8 mouse cellular contexts compared by ENCODE assay signal in the genomic region with DNA sequence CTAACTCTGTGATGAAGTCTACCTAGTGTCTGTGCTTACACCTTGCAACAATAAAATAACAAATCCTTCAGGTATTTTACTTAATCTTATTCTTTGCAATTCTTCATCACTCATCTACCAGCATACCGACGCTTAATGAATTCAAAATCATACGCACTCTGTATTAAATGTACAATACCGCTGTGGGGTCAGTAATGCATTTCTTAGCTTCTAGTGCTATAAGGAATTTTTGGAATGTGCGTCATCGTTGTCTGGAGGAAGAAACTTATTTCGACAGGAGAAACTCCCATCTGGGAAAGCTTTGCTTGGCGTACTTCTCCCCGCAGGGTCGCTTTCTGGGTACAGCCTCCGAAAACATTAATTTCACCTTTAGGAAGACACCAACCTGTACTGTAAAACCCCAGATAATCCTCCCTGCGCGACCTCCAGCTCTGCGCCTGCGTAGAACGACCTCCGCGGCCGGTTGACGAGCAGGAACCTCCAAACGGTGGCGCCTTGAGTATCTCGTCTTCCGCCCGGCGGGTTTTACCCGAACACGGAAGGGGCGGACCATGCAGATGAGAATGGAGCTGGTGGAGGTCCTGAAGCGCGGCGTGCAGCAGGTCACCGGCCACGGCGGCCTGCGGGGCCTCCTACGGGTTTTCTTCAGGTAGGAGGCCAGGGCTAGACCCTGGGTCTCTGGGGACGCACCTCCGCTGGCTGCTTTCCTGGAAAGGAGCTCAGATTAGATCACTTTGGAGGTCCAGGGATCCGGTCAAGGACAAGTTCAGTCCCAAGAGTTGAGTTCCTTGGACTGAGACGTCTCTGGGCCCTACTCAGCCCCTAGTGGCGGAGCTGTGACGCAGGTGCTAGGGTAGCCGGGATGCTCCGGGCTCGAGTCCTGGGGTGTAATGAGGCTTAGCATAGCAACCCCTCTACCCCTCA. TPM values are rescaled to one million over a fixed set of nuclear protein-coding genes. Genes with fewer than 3 reads are reported as not detected.
DNase-seq lines count a peak whose midpoint lies in the region; ATAC-seq and TF ChIP-seq lines count a peak whose summit lies in the region.

Ndufa12 (plus strand) TSS at position 239 of the 924 bp plus-strand sequence.

- no peaks in the 10 kb centered on the region for H3K9me3 ChIP-seq in ES-E14 (ENCODE audit: control insufficient read depth, insufficient read depth, low read depth, low read length)
- no peaks in the 10 kb centered on the region for H3K9me3 ChIP-seq in forebrain, embryonic 15.5 days

- H3K4me1 ChIP-seq in ES-E14 (ENCODE audit: control insufficient read depth in 2 of 2, insufficient read depth in 2 of 2, low read length in 2 of 2, poor library complexity in 1 of 2) = 0 out of 4 replicates have a peak, but pooled peaks cover 0 to 1% of the 10 kb centered on the region in 2 experiments
- peaks cover 12% of the 10 kb centered on the region for H3K4me1 ChIP-seq in forebrain, embryonic 15.5 days
- peaks cover 7% of the 10 kb centered on the region for H3K4me1 ChIP-seq in lung, adult 2 months (ENCODE audit: control insufficient read depth, insufficient read depth, low read length)

- WGBS in forebrain, embryonic 15.5 days = under 1% methylated on average over 46 of the region's 46 CpGs
- under 1% methylated on average over 46 of the region's 46 CpGs for WGBS in lung, adult 2 months

- in situ Hi-C loops in ES-E14 (cut with MboI; ENCODE audit: low sequenced_read_pairs in 2 of 2, unreplicated experiment in 2 of 2) = no loop called here

- TF ChIP-seq CTCF in lung, adult 2 months (IDR thresholded peaks at IDR 0.05; ENCODE audit: insufficient read depth, low read length) = peak; percentile 47

- H3K36me3 ChIP-seq in ES-E14 (ENCODE audit: control insufficient read depth, insufficient read depth, low read length, poor library complexity, severe bottlenecking) = peaks cover 6% of the 10 kb centered on the region; the same call in 1 of the 2 replicates
- H3K36me3 ChIP-seq in forebrain, embryonic 15.5 days = peaks cover 27% of the 10 kb centered on the region

- peak; percentile 90 for DNase-seq in ES-E14 (ENCODE audit: low read depth, low spot score)
- DNase-seq in cerebellum, adult 11-12 months = peak; percentile 93
- DNase-seq in heart, postnatal 25 days (ENCODE audit: low spot score) = peak; percentile 85
- peak; percentile 93 to 96 for DNase-seq in layer of hippocampus, adult 18-20 months (ENCODE audit: low spot score in 2 of 2)
- DNase-seq in lung, adult 2 months = peak; percentile 97
- DNase-seq in thymus, adult 18-20 months = peak; percentile 87 to 92

- H3K4me3 ChIP-seq in ES-E14 (ENCODE audit: insufficient read depth in 1 of 2, low read depth in 1 of 2, low read length in 2 of 2, poor library complexity in 1 of 2, severe bottlenecking in 1 of 2) = peak within 1 kb of the TSS; percentile 82
- H3K4me3 ChIP-seq in forebrain, embryonic 15.5 days = peak within 1 kb of the TSS; percentile 83
- peak within 1 kb of the TSS; percentile 93 for H3K4me3 ChIP-seq in lung, adult 2 months (replicated peaks; ENCODE audit: extremely low read depth, low read depth, low read length)

- intact Hi-C loops in heart, postnatal 25 days (cut with DNase I) = loop anchor here (2.0 kb wide), 1 partner anchor 50 kb away; the partner anchor contains the start of gene Nr2c1

- peak; percentile 83; the same call in 1 of the 2 replicates for TF ChIP-seq POLR2A in lung, adult 2 months (IDR thresholded peaks at IDR 0.05; ENCODE audit: borderline replicate concordance, extremely low read depth, low read depth, low read length)

- H3K4me2 ChIP-seq in forebrain, embryonic 15.5 days (replicated peaks) = peak within 1 kb of the TSS; percentile 74

- peak; percentile 96 for ATAC-seq in forebrain, embryonic 15.5 days (replicated peaks)
- ATAC-seq in neutrophil, adult 5-6 weeks (ENCODE audit: extremely low read depth, insufficient number of reproducible peaks, low FRiP score, poor library complexity, severe bottlenecking) = peak; percentile 98

- H3K27me3 ChIP-seq in forebrain, embryonic 15.5 days = no peaks in the 10 kb centered on the region

- peak within 1 kb of the TSS; percentile 47; the same call in 1 of the 2 replicates for H3K27ac ChIP-seq in ES-E14 (ENCODE audit: insufficient read depth, low read depth, low read length, poor library complexity, severe bottlenecking)
- peak within 1 kb of the TSS; percentile 78 for H3K27ac ChIP-seq in forebrain, embryonic 15.5 days (replicated peaks)

- H3K9ac ChIP-seq in ES-E14 (ENCODE audit: insufficient read depth, low read depth, low read length, poor library complexity, severe bottlenecking) = peak within 1 kb of the TSS; percentile 83
- H3K9ac ChIP-seq in forebrain, embryonic 15.5 days (replicated peaks) = peak within 1 kb of the TSS; percentile 90

TF ChIP-seq in ES-E14, 5 proteins besides CTCF, POLR2A, EP300 and RAD21:
- no peak for TF ChIP-seq ZNF384 (IDR thresholded peaks at IDR 0.05; ENCODE audit: low read depth, low read length)
- TF ChIP-seq HCFC1 (IDR thresholded peaks at IDR 0.05; ENCODE audit: borderline replicate concordance, insufficient read depth, low read length) = peak; percentile 79
TF ChIP-seq in ES-E14: peak in this region for 1.

RNA-seq across cellular contexts. Expression of gene Ndufa12, which starts in this region (rescaled TPM):
- 131 and 184 TPM in 2 replicates for total RNA-seq in ES-E14 (2012; rRNA removed)
- polyA plus RNA-seq in forebrain, embryonic 15.5 days (2015; fragmentation: Nextera tagmentation; extraction: Ambion mirVana) = 292 and 335 TPM in 2 replicates
- total RNA-seq in heart, postnatal 25 days (2021) = 100 to 1,000 TPM; 824 to 843 TPM
- total RNA-seq in layer of hippocampus, adult 18-20 months (2021) = 100 to 1,000 TPM; 281 to 292 TPM
- polyA plus RNA-seq in lung, adult 2 months (2012; rRNA removed) = 35.4 and 61.4 TPM in 2 replicates
- total RNA-seq in neutrophil, adult 5-6 weeks (2017) = 62.4 and 73.1 TPM in 2 replicates

Comparison
In these comparisons a context has a peak if more than half of its experiments do, and no peak if none do; other contexts are left out.
1. Peak in every context shown above with its lines: DNase-seq, ATAC-seq, H3K4me3 ChIP-seq and H3K27ac ChIP-seq.